Mouse (Mus musculus): ENCODE data around the gene Cald1.

Cald1 gene

DNA sequence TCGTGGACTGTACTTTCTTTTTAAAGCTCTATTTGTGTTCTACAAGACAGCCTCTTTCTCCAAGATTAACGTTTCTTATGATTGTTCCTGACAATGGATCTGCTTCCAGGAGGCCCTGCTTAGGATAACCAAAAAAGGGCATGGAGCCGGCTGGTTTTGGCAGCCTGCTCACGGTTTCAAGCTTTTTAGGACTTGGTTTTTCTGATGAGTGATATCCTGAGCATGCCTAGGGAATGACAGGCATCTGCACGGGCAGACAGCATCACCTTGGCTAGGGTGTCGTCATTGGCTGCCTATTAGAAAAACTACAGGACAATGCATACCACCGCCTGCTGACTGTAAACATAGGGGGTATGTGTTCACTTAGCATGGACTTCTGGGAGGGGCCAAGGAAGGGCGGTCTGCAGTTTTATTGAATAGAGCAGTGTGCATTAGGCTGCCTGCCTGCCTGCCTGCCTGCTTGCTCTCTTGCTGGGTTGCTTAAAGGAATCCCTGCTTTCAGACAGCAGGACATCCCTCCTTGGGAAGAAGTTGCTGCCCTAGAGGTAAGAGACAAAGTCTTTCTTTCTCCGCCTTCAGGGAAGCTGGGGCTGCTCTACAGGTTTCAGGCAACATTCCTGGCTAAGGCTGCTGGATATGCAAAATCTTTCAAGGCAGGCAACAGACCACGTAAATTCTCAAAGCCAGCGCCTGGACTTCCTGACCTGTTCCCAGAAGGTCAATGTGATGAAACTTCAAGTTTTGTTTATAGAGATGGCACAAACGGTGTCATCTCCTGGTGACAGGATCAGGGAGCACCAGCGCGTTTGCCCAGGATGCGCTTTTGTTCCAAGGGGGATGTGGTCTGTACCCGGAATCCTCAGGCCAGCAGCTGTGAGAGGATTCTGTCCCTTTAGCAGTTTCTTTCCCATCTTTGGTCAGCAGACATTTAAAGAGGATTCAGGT lies at the start of gene Cald1:
Cald1 (plus strand) TSS at position 380 of the 945 bp plus-strand sequence.
- in situ Hi-C loops (cut with MseI, MboI), result no loop called here

- in situ Hi-C loops (cut with MseI, MboI), result no loop called here
These were observed 49.3 kb upstream of the Cald1 start for GRCm38 (mm10) chr6:34549017-34549416.

- in situ Hi-C loops (cut with MseI, MboI), result no loop called here
These were observed 45.7 kb upstream of the Cald1 start for GRCm38 (mm10) chr6:34552489-34553157.

GRCm38 (mm10) chr6:34554291-34554997 lies 43.9 kb upstream of the Cald1 start:
- in situ Hi-C loops (cut with MseI, MboI), result no loop called here

GRCm38 (mm10) chr6:34559521-34559920 lies 38.8 kb upstream of the Cald1 start:
- in situ Hi-C loops (cut with MseI, MboI), result no loop called here

DNA sequence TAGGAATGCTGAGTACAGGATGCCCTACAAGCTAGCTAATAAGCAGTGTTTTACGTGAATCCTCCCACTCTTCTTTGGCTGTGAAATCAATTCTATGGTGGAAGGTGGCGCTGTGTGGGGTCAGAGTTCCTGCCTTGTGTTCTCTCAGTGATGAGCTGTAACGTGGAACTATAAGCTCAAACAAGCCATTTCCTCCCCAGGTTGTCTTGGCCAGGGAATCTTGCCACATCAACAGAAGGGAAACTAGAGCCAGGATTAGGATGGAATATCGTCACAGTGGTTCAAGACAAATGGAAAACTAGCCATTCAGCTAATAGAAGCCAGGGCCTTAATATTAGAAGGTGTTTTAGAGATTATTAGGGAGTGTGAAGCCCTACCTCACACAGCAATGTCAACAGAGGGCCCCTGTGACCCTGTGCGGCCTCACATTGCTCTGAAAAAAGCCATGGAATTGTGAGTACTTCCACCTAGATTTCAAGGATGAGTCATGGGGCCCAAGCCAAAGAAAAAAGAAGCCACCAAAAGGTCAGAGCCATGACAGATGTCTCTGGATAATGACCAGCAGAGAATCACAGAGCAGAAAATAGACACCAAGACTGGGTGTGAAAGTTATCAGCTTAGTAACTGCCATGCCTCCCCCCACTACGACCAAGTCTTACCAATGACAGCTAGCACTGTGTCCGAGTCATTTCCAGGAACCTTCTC lies 33.0 kb upstream of the Cald1 start:
- in situ Hi-C loops (cut with MseI, MboI), result no loop called here

- in situ Hi-C loops (cut with MseI, MboI), result no loop called here
These were observed 31.0 kb upstream of the Cald1 start for GRCm38 (mm10) chr6:34567298-34567697.

DNA sequence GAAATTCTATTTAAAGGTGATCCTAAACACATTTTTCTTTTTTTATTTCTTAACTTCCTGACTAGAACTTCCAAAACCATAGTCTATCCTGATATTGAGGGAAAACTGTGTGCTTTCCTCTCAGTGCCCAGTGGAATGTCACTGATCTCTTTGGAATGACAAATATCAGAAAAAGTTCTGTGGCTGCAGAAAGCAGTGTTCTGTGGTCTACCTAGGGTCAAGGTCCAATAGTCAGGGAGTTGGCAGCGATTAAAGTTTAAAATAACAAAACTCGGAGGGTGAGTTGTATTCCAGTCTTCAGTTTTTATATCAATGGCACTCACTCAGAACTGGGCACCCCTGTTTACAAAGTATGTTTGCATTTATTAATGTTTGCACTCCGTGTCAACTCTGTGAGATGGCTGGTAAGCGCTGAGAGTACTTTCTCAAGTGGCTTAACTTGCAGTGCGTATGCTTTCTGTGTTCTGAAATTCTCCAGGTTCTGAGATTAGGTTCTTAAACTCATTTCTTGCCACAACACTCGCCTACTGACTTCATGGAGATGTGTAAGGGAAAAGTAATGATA lies 18.7 kb upstream of the Cald1 start:
- in situ Hi-C loops (cut with MseI, MboI), result no loop called here

GRCm38 (mm10) chr6:34583365-34583764 lies 14.9 kb upstream of the Cald1 start:
- in situ Hi-C loops (cut with MseI, MboI), result no loop called here

DNA sequence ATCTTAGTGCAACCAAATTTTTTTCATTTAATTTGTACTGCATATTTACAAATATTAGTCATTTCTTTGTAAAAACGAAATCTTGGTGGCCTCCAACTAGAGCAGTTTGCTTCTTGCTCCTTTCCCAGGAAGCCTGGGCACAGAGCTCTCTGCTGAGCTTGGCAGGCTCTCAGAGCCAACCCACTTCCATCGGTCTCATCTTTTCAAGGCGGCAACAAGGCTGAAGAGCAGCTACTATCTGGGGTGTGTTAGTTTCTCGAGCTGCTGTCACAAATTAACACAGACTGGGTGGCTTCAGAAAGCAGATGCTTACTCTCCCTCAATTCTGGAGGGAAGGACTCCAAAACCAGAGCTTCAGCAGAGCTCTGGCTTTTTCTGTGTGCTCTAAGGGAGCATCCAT lies 10.2 kb upstream of the Cald1 start:
- in situ Hi-C loops (cut with MseI, MboI), result no loop called here

GRCm38 (mm10) chr6:34590716-34591115 lies 7.6 kb upstream of the Cald1 start:
- in situ Hi-C loops (cut with MseI, MboI), result no loop called here

DNA sequence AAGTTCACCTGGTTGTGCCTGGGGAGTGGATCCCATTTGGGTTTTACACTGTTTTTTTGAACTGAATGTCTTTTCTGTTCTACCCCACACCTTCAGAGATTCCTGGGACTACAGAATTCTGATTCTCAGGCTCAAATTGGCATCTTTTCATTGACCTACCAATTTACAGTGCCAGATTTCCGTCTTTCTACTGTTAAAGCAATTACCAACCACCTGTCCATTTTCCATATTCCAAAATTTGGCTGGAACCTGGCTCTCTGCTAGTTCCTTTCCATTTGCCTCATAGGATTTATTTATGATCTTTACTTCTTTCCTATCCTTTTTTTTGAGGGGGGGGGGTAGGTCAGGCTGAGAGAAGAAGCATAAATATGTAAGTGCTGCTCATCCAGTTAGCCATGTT lies 4.9 kb upstream of the Cald1 start:
- in situ Hi-C loops (cut with MseI, MboI), result no loop called here

- in situ Hi-C loops (cut with MseI, MboI), result no loop called here
These were observed 984 bp upstream of the Cald1 start for GRCm38 (mm10) chr6:34597316-34597715.

- in situ Hi-C loops (cut with MseI, MboI), result no loop called here
These were observed 871 bp downstream of the Cald1 start for GRCm38 (mm10) chr6:34599171-34599570.

- in situ Hi-C loops (cut with MseI, MboI), result no loop called here
These were observed 1.4 kb downstream of the Cald1 start for GRCm38 (mm10) chr6:34599631-34600111.

- in situ Hi-C loops (cut with MseI, MboI), result no loop called here
These were observed 2.5 kb downstream of the Cald1 start for GRCm38 (mm10) chr6:34600850-34601249.

DNA sequence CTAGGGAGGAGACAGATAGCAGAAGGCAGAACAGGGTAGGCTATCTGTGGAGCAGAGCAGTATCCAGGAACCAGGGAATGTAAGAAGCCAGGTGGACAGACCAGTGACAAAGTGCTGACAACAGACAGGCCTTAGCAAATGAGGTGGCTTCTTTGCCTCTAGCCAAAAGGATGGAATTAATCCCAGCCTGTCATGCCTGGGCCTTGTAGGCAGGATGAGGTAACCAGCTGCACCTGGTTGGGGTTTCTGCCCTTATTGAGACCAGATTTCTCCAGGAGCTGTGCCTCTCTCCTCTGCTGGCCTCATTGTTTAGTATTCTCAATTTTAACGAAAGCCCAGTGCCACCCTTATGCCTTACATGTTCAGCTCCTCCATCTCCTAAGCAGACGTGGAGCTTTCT lies 3.8 kb downstream of the Cald1 start:
- in situ Hi-C loops (cut with MseI, MboI), result no loop called here

- in situ Hi-C loops (cut with MseI, MboI), result no loop called here
These were observed 8.1 kb downstream of the Cald1 start for GRCm38 (mm10) chr6:34606407-34606806.

- in situ Hi-C loops (cut with MseI, MboI), result no loop called here
These were observed 10.3 kb downstream of the Cald1 start for GRCm38 (mm10) chr6:34608603-34609002.

DNA sequence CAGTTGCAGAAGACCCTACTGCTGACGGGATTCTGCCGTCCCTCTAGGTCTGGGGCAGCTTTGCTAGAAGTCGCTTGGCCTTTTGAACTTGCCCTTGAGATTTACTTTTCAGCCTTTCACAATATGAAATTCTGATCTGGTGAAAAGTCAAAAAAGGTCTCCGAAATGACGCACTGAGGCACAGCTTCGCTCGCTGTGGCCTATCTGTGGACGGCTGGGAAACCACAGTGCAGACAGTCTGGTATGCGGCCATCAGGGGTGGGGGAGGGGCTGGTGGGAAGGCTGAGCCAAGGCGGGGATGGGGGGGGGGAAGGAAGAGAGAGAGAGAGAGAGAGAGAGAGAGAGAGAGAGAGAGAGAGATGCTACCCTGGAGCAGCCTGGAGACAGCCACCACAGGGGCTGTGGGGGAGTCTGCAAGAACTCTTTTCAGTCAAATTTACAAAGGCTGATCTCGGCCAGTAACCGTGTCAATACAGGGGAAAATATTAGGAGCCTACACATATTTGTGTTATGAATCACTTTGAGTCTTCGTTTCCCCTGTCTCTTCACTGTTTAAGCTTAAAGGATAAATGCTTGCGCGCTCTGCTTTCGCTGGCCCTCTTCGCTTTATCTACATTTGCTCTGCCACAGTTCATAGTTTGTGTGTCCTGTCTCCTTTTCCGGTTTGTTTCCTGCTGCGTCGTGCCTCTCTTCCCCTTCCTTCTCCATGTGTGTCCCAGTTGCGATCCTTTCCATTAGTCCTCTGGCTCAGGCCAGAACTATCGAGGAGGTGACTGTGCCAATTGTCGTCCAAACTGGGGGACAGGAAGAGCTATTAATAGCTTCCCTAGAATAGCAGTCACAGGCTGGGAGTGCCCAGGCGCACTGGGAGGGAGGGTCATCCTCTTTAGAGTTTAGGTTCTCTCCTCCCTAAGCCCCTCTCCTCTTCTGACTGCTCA lies 11.9 kb downstream of the Cald1 start:
- in situ Hi-C loops (cut with MseI, MboI), result no loop called here

Data from mouse trophoblast stem cell (cell line).